In the genomic region with DNA sequence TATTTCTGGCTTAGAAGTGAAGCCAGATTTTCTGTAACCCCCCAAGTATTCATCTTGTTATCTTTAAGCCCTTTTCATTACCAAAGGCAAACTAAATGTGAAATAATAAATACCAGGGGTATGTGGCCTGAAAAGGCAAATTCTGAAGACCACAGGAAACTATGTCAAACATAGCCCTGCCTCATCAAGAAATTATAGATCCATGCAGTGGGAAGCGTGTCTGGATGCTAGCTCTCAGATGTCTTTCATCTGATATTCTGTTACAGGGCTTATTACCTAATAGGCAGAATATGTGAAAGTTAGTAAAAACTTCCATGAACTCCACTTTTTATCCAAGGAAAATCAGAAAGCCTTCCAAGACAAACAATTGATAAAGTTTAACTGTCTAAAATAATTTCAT, we compare ENCODE assay signal across 19 mouse cellular contexts.
DNase-seq lines count a peak whose midpoint lies in the region; ATAC-seq and TF ChIP-seq lines count a peak whose summit lies in the region.
"Had no signal": no experiment of that assay in that cellular context is flagged by ENCODE, and none has a peak within 500 bp of the region (broad histone marks: within the 10 kb centered on the region; RNA-seq: fewer than 3 reads in every experiment).

No protein-coding gene starts in this region.

- no peaks in the 10 kb centered on the region for H3K36me3 ChIP-seq in embryonic facial prominence, embryonic 14.5 days (ENCODE audit: control insufficient read depth, insufficient read depth, low read length)
- no peaks in the 10 kb centered on the region for H3K36me3 ChIP-seq in embryonic facial prominence, embryonic 10.5 days (replicated peaks)
- H3K36me3 ChIP-seq: G1E had no signal

- no peak overlapping the region for H3K4me2 ChIP-seq in embryonic facial prominence, embryonic 14.5 days (ENCODE audit: low read depth, low read length)

- TF ChIP-seq CTCF in embryonic fibroblast, embryonic 13.5 days (IDR thresholded peaks at IDR 0.05; ENCODE audit: borderline replicate concordance, insufficient read depth, low read length): no peak

- no peaks in the 10 kb centered on the region for H3K9me3 ChIP-seq in embryonic facial prominence, embryonic 14.5 days (ENCODE audit: control insufficient read depth, low read length)
- no peaks in the 10 kb centered on the region for H3K9me3 ChIP-seq in embryonic facial prominence, embryonic 10.5 days
- H3K9me3 ChIP-seq: G1E had no signal

- TF ChIP-seq POLR2A in embryonic fibroblast, embryonic 13.5 days (IDR thresholded peaks at IDR 0.05; ENCODE audit: low read depth, low read length): no peak

- 32% methylated on average over 1 of the region's 1 CpGs for WGBS in embryonic facial prominence, embryonic 14.5 days
- WGBS in embryonic facial prominence, embryonic 10.5 days: 72% methylated on average over 1 of the region's 1 CpGs

- no peak overlapping the region for H3K4me3 ChIP-seq in embryonic facial prominence, embryonic 14.5 days (ENCODE audit: low read depth, low read length)
- H3K4me3 ChIP-seq in embryonic facial prominence, embryonic 10.5 days: no peak overlapping the region
- no peak overlapping the region for H3K4me3 ChIP-seq in embryonic fibroblast, embryonic 13.5 days (ENCODE audit: insufficient read depth, low read length)

- H3K9ac ChIP-seq in embryonic facial prominence, embryonic 14.5 days (ENCODE audit: low read depth, low read length): no peak overlapping the region

- 0 out of 2 replicates have a peak, but pooled peaks cover 3% of the 10 kb centered on the region for H3K4me1 ChIP-seq in embryonic facial prominence, embryonic 14.5 days (ENCODE audit: control insufficient read depth, insufficient read depth, low read length)
- no peaks in the 10 kb centered on the region for H3K4me1 ChIP-seq in embryonic facial prominence, embryonic 10.5 days
- no peaks in the 10 kb centered on the region; the same call in 1 of the 2 replicates for H3K4me1 ChIP-seq in embryonic fibroblast, embryonic 13.5 days (ENCODE audit: control insufficient read depth, insufficient read depth, low read length)

- DNase-seq in embryonic facial prominence, embryonic 14.5 days (ENCODE audit: low spot score): peak; percentile 83
- no peak for DNase-seq in embryonic facial prominence, embryonic 10.5 days (ENCODE audit: low spot score)
- DNase-seq: adrenal gland, adult 2 months; adrenal gland, adult 8-10 months; adrenal gland, postnatal 10 days; adrenal gland, postnatal 14 days; adrenal gland, postnatal 25 days; adrenal gland, postnatal 36 days; B cell, adult 2 months; cerebellum, adult 11 months; cerebellum, adult 11-12 months; cerebellum, adult 18-20 months; cerebellum, adult 2 months had no signal

- ATAC-seq in embryonic facial prominence, embryonic 14.5 days (ENCODE audit: low read depth): peak; percentile 67
- no peak for ATAC-seq in activated CD4-positive, CD25-positive, alpha-beta regulatory T cell, adult 4 months
- ATAC-seq: CD4-positive, CD25-positive, alpha-beta regulatory T cell, adult 4 months; Patski had no signal

- H3K27ac ChIP-seq in embryonic facial prominence, embryonic 14.5 days (replicated peaks; ENCODE audit: low read depth, low read length): 0 out of 2 replicates have a peak overlapping the region, but pooled peaks have one; percentile 21
- H3K27ac ChIP-seq in embryonic facial prominence, embryonic 10.5 days (replicated peaks): no peak overlapping the region
- H3K27ac ChIP-seq in embryonic fibroblast, embryonic 13.5 days (ENCODE audit: insufficient read depth, low read length): 0 out of 2 replicates have a peak overlapping the region, but pooled peaks have one; percentile 18

- H3K27me3 ChIP-seq in embryonic facial prominence, embryonic 14.5 days (replicated peaks; ENCODE audit: control insufficient read depth, insufficient read depth, low read length): no peaks in the 10 kb centered on the region
- H3K27me3 ChIP-seq in embryonic facial prominence, embryonic 10.5 days (replicated peaks; ENCODE audit: low read depth, poor library complexity, severe bottlenecking): no peaks in the 10 kb centered on the region
- H3K27me3 ChIP-seq: CH12.LX had no signal
